Mouse (Mus musculus) forebrain, embryonic 14.5 days (tissue): Measurements from ENCODE around the gene Nr1i3. TPM values are rescaled to one million over a fixed set of nuclear protein-coding genes. Genes with fewer than 3 reads are reported as not detected.

Source experiments
- ATAC-seq: fragments of 200-750 bp; cut with Nextera tagmentation; 2 replicates; pipeline ENCODE4 v1.8.0; 2017; ENCODE audit warnings: mild to moderate bottlenecking, moderate library complexity
- DNase-seq: peaks from one replicate; pipeline ENCODE4 v3.0.0-alpha.2; 2015; ENCODE audit warnings: low spot score
- H3K27ac ChIP-seq: fragments of 300-500 bp; sonication (generic); 2 replicates; pipeline ENCODE4 v1.5.1; 2014; ENCODE audit warnings: low read depth, mild to moderate bottlenecking, control low read depth, low read length, moderate library complexity
- H3K27me3 ChIP-seq: fragments of 300-500 bp; sonication (generic); replicated peaks from 2 replicates; pipeline ENCODE4 v1.6.1; 2014; ENCODE audit warnings: low read length, control low read depth, mixed read lengths; ENCODE audit not compliant: control insufficient read depth, insufficient read depth
- H3K36me3 ChIP-seq: fragments of 300-500 bp; sonication (generic); 2 replicates; pipeline ENCODE4 v1.6.1; 2014; ENCODE audit warnings: low read length, control low read depth; ENCODE audit not compliant: control insufficient read depth, insufficient read depth
- H3K4me1 ChIP-seq: fragments of 300-500 bp; sonication (generic); 2 replicates; pipeline ENCODE4 v1.6.1; 2014; ENCODE audit warnings: antibody characterized with exemption, low read length, control low read depth; ENCODE audit not compliant: control insufficient read depth, insufficient read depth
- H3K4me2 ChIP-seq: fragments of 300-500 bp; sonication (generic); 2 replicates; pipeline ENCODE4 v1.6.1; 2014; ENCODE audit warnings: mild to moderate bottlenecking, control low read depth, low read length
- H3K4me3 ChIP-seq: fragments of 300-500 bp; sonication (generic); 2 replicates; pipeline ENCODE4 v1.5.1; 2014; ENCODE audit warnings: low read depth, low read length, control low read depth
- H3K9ac ChIP-seq: fragments of 300-500 bp; sonication (generic); 2 replicates; pipeline ENCODE4 v1.6.1; 2014; ENCODE audit warnings: mild to moderate bottlenecking, low read length, control low read depth, moderate library complexity
- H3K9me3 ChIP-seq: fragments of 300-500 bp; sonication (generic); replicated peaks from 2 replicates; pipeline ENCODE4 v1.6.1; 2016; ENCODE audit warnings: low read length, control low read depth, mixed read lengths; ENCODE audit not compliant: control insufficient read depth
- WGBS: fragments of 180-500 bp; shearing (Covaris S2); extraction: QIAGEN DNeasy Blood & Tissue Kit; methylation state at CpG from one replicate; pipeline ENCODE4 v1.1.7; 2014; 5-methylcytosine and 5-hydroxymethylcytosine counted together
- polyA plus RNA-seq: library from polyadenylated mRNA; unstranded; fragments of >200 nt; fragmentation: Nextera tagmentation; extraction: Ambion mirVana; gene quantifications from 2 replicates; pipeline ENCODE4 v1.2.1, GENCODE M21; 2014

Nr1i3 gene
- polyA plus RNA-seq, 1 experiment from 2014 or later, result 0.13 TPM

DNA sequence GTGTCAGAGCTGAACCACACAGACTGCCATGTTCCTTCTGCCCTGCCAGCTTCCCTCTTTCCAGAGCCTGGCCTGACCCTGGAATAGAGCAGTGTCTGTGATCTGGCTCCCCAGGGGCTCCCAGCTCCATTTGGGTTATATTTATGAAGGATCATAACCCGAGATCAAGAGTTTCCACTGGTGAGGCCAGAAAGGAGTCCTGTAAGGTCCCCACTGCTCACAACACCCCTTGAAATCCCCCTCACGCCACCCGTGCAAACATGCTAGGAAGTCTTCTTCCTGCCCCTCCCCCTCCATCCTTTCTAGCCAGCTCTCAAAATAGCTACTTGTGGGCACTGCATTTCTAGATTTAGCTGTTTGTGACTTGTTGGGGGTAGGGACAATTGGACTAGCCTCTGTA lies 30.1 kb upstream of the Nr1i3 start:
- DNase-seq (no peak), ATAC-seq (no peak)
- no peak overlapping the region for H3K4me3 ChIP-seq
- H3K4me2 ChIP-seq, result no peak overlapping the region
- H3K36me3 ChIP-seq, result no peaks in the 10 kb centered on the region
- no peak overlapping the region for H3K9ac ChIP-seq
- no peaks in the 10 kb centered on the region for H3K27me3 ChIP-seq
- 80% methylated on average over 3 of the region's 3 CpGs for WGBS
- no peaks in the 10 kb centered on the region for H3K4me1 ChIP-seq
- no peaks in the 10 kb centered on the region for H3K9me3 ChIP-seq
- no peak overlapping the region for H3K27ac ChIP-seq

DNA sequence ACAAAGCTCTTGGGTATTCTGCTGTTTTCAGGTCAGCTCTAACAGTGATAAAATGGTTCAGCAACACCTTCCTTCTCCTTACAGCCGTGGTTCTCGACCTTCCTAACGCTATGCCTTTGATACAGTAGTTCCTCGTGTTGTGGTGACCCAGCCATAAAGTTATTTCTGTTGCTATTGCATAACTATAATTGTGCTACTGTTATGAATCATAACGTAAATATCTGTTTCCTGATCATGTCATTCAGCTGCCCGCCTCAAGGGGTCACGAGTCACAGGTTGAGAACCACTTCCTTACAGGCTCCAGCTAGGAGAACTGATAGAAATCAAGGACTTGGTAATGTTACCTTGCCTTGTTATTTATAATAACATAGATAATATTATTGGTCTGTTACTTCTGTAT lies 29.5 kb upstream of the Nr1i3 start:
- Histone ChIP-seq H3K9me3 (no peaks in the 10 kb centered on the region), H3K9ac (no peak overlapping the region), H3K27ac (no peak overlapping the region), H3K4me2 (no peak overlapping the region), H3K4me3 (no peak overlapping the region), H3K4me1 (peaks cover 4% of the 10 kb centered on the region; the same call in 1 of the 2 replicates), H3K27me3 (no peaks in the 10 kb centered on the region), H3K36me3 (no peaks in the 10 kb centered on the region)
- no peak for DNase-seq
- no peak for ATAC-seq
- WGBS, result 88% methylated on average over 7 of the region's 7 CpGs

DNA sequence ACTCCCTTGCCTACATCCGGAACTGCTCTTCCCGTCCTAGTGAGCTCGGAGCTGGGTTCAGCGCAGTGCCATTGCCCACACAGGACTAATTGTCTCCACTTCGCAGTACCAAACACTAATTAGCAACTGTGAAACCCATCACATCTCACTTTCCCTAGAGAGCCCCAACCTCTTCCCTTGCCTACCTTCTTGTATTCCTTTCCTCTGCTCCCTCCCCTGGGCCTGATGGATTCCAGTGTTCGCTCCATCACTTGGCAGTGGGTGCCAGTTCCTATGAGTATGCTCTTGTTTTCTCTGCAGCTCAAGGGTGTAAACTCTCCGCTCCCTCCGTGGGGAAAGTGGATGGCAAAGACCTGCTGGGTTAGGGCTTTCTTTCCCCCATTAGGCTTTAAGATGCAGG lies 28.1 kb upstream of the Nr1i3 start:
- no peak overlapping the region for H3K4me2 ChIP-seq
- no peak overlapping the region for H3K4me3 ChIP-seq
- H3K36me3 ChIP-seq, result no peaks in the 10 kb centered on the region
- H3K4me1 ChIP-seq, result peaks cover 6% of the 10 kb centered on the region; the same call in 1 of the 2 replicates
- H3K27ac ChIP-seq, result no peak overlapping the region
- ATAC-seq (no peak), DNase-seq (no peak)
- no peak overlapping the region for H3K9ac ChIP-seq
- no peaks in the 10 kb centered on the region for H3K9me3 ChIP-seq
- H3K27me3 ChIP-seq, result no peaks in the 10 kb centered on the region
- 58% methylated on average over 8 of the region's 8 CpGs for WGBS

DNA sequence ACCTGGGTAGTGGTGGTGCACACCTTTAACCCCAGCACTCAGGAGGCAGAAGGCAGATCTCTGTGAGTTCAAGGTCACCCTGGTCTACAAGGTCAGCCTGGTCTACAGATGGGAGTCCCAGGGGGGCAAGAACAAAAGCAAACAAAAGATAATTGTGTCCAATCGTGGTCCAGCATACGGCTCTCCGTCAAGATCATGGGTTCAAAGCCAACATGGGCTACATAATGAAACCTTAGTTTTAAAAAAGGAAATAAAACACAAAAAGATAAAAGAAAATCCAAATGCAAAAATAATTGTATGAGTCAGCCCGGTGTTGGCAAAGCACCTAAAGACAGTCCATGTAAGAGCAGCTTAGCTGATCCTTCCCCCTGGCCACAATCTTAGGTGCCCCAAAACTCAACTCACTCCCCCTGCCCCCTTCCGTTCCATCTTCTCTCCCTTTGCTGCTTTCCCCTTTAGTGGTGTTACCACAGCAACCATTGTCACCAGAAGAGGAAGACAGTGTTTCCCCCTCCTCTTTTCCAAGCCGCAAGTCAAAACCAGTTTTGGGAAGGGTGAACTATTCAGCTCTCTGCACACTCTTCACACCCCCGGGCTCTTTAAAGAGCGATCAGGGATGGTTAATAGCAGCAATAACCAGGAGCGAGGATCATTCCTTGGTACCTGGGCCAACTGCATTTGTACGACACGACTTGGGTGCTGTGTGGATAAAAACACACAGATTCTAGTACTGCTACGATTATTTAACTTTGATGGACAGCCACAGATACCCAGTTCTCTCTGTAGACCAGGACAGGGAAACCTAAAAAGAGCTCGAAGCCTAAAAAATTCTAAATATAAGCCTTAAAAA lies 25.7 kb upstream of the Nr1i3 start:
- no peak overlapping the region for H3K9ac ChIP-seq
- 34% methylated on average over 13 of the region's 13 CpGs for WGBS
- no peak overlapping the region for H3K27ac ChIP-seq
- DNase-seq, result peak; percentile 11
- no peaks in the 10 kb centered on the region for H3K36me3 ChIP-seq
- no peak for ATAC-seq
- no peak overlapping the region for H3K4me2 ChIP-seq
- peaks cover 6% of the 10 kb centered on the region; the same call in 1 of the 2 replicates for H3K4me1 ChIP-seq
- H3K4me3 ChIP-seq, result no peak overlapping the region
- H3K27me3 ChIP-seq, result peaks cover 11% of the 10 kb centered on the region; the same call in 1 of the 2 replicates
- H3K9me3 ChIP-seq, result no peaks in the 10 kb centered on the region

DNA sequence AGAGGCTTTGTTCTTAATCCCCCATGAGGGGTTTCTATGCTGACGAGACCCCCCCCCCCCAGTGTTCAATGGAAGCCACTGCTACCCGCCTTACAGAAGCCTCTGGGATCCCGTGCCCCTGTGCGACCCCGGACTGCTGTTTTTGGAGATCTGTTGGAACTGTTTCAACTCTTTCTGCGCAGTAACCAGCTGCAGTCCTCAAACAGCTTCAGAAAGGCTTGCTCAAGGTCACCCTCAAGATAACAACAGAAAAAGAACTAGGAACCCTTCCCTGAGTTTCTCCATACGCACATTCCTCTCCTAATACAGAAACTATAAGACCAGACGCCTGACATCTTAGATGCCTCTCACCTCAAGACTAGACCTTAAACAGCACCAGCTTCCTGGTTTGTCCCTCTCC lies 24.7 kb upstream of the Nr1i3 start:
- peak; percentile 19; the same call in 1 of the 2 replicates for ATAC-seq
- Histone ChIP-seq H3K27ac (no peak overlapping the region), H3K9ac (no peak overlapping the region), H3K9me3 (no peaks in the 10 kb centered on the region), H3K27me3 (peaks cover 18% of the 10 kb centered on the region; the same call in 1 of the 2 replicates), H3K36me3 (no peaks in the 10 kb centered on the region), H3K4me1 (peaks cover 6% of the 10 kb centered on the region; the same call in 1 of the 2 replicates), H3K4me3 (no peak overlapping the region), H3K4me2 (no peak overlapping the region)
- DNase-seq, result peak; percentile 24
- WGBS, result 11% methylated on average over 8 of the region's 8 CpGs

DNA sequence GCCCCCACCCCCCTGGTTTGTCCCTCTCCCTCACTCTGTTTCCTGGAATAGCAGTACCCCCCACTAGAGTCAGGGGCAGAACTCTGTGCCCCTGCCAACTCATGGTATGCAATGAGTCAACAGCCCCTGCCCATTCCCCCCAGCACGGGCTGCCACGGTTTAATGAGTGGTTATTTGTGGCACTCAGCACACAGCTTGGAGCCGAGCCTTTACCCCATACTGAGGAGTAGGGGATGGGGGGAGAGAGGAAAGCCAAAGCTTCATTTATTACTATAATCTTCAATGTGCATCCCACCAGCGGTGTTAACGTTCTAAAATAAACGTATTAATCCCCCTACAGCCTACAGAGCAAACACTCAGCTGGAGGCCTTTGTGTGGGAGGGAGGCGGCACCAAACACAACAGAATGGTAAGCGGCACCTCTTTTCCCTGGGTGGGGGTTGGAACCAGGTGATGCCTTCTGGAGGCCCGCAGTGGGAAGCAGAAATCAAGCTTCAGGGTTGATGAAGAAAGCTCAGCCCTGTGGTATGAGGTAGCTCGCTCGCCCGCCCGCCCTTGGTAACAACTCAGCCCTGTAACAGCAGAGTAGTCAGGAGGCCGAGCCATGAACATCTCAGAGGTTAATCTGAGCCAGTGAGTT lies 24.2 kb upstream of the Nr1i3 start:
- Histone ChIP-seq H3K36me3 (no peaks in the 10 kb centered on the region), H3K4me3 (no peak overlapping the region), H3K9me3 (no peaks in the 10 kb centered on the region), H3K9ac (no peak overlapping the region), H3K4me1 (peaks cover 6% of the 10 kb centered on the region; the same call in 1 of the 2 replicates), H3K27me3 (peaks cover 24% of the 10 kb centered on the region), H3K4me2 (no peak overlapping the region), H3K27ac (no peak overlapping the region)
- ATAC-seq (peak; percentile 35; the same call in 1 of the 2 replicates), DNase-seq (peak; percentile 31)
- 19% methylated on average over 14 of the region's 14 CpGs for WGBS

DNA sequence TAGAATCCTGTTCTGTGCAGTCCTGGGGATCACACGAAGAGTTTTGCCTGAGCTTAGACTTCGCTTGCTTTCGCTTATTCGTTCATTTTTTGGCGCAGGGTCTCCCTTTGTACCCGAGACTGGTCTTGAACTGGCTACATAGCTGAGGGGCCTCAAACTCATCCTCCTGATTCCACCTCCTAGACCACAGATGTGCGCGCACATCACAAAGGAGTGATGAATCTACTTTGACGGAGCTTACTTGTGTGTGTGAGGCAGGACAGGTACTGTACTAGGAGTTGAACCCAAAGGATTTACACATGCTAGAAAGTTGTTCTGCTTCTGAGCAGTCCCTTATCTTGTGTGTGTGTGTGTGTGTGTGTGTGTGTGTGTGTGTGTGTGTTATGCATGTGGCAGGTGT lies 22.9 kb upstream of the Nr1i3 start:
- Histone ChIP-seq H3K4me3 (no peak overlapping the region), H3K9ac (no peak overlapping the region), H3K9me3 (no peaks in the 10 kb centered on the region), H3K36me3 (no peaks in the 10 kb centered on the region), H3K27ac (no peak overlapping the region), H3K4me2 (no peak overlapping the region), H3K27me3 (peaks cover 25% of the 10 kb centered on the region), H3K4me1 (peaks cover 9% of the 10 kb centered on the region; the same call in 1 of the 2 replicates)
- DNase-seq, result no peak
- no peak for ATAC-seq
- WGBS, result 91% methylated on average over 9 of the region's 9 CpGs

DNA sequence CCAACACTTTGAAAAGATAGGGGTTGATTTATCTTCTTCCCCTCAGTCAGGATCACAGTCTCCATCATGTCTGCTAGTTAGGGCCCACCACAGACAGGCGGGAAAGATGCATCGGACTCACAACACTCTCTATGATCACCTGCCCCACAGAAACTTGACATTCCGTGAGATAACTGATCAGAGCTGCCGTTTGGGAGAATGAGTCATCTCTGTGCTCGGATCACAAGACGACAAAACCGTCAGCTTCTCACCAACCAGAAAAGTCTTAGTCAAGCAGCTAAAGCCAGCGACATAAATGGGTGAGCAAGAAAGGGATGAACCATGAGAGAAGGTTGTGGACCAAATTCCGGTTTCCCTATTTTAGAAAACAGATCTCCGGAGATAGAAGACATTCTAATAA lies 21.5 kb upstream of the Nr1i3 start:
- Histone ChIP-seq H3K36me3 (no peaks in the 10 kb centered on the region), H3K27me3 (peaks cover 34% of the 10 kb centered on the region), H3K9ac (no peak overlapping the region), H3K4me3 (no peak overlapping the region), H3K4me1 (peaks cover 10% of the 10 kb centered on the region; the same call in 1 of the 2 replicates), H3K9me3 (no peaks in the 10 kb centered on the region), H3K27ac (no peak overlapping the region), H3K4me2 (no peak overlapping the region)
- WGBS, result 51% methylated on average over 10 of the region's 10 CpGs
- ATAC-seq (no peak), DNase-seq (no peak)
